Mouse (Mus musculus) ES-E14 (cell line): ENCODE measurements around the gene Cltrn. TPM values are rescaled to one million over a fixed set of nuclear protein-coding genes. Genes with fewer than 3 reads are reported as not detected.
A peak's percentile ranks its signal among the peaks of the same experiment; 100 is the strongest.

Source experiments
- DNase-seq: peaks from one replicate; pipeline ENCODE4 v3.0.0-alpha.2; 2013; ENCODE audit warnings: low read depth, low spot score
- H3K27ac ChIP-seq: 2 replicates; pipeline ENCODE4 v1.5.1; 2012; ENCODE audit warnings: low read depth, mild to moderate bottlenecking, low read length, moderate library complexity, mixed read lengths; ENCODE audit not compliant: poor library complexity, insufficient read depth, severe bottlenecking
- H3K36me3 ChIP-seq: 2 replicates; pipeline ENCODE4 v1.6.1; 2012; ENCODE audit warnings: mild to moderate bottlenecking, low read length, moderate library complexity, mixed read lengths; ENCODE audit not compliant: control insufficient read depth, poor library complexity, insufficient read depth, severe bottlenecking
- H3K4me1 ChIP-seq, 2 experiments: fragments of 150-350 bp in 1 of 2; sonication (generic) in 1 of 2; 2 replicates each; pipeline ENCODE4 v1.6.1; 2012; ENCODE audit warnings: low read length in 2 of 2, mild to moderate bottlenecking in 1 of 2, mixed read lengths in 1 of 2; ENCODE audit not compliant: control insufficient read depth in 2 of 2, insufficient read depth in 2 of 2, poor library complexity in 1 of 2
- H3K4me3 ChIP-seq, 2 experiments: fragments of 150-350 bp in 1 of 2; sonication (generic) in 1 of 2; 2 replicates each; pipeline ENCODE4 v1.5.1; 2012; ENCODE audit warnings: low read length in 2 of 2, low read depth in 1 of 2, mild to moderate bottlenecking in 1 of 2, mixed read lengths in 1 of 2; ENCODE audit not compliant: insufficient read depth in 1 of 2, poor library complexity in 1 of 2, severe bottlenecking in 1 of 2
- H3K9ac ChIP-seq: 2 replicates; pipeline ENCODE4 v1.6.1; 2012; ENCODE audit warnings: low read depth, mild to moderate bottlenecking, low read length, mixed read lengths; ENCODE audit not compliant: poor library complexity, insufficient read depth, severe bottlenecking
- H3K9me3 ChIP-seq: fragments of 150-350 bp; sonication (generic); 2 replicates; pipeline ENCODE4 v1.6.1; 2012; ENCODE audit warnings: low read depth, mild to moderate bottlenecking, low read length; ENCODE audit not compliant: control insufficient read depth, insufficient read depth
- CHD2 ChIP-seq: IDR thresholded peaks from 2 replicates; pipeline ENCODE4 v1.6.1; 2014; ENCODE audit warnings: mild to moderate bottlenecking, low read depth, low read length, inconsistent platforms
- HCFC1 ChIP-seq: IDR thresholded peaks from 2 replicates; pipeline ENCODE4 v1.6.1; 2012; ENCODE audit warnings: low read length, inconsistent platforms, borderline replicate concordance; ENCODE audit not compliant: insufficient read depth
- MAFK ChIP-seq: IDR thresholded peaks from 2 replicates; pipeline ENCODE4 v1.6.1; 2014; ENCODE audit warnings: mild to moderate bottlenecking, low read depth, low read length, inconsistent platforms; ENCODE audit not compliant: insufficient read depth
- ZC3H11A ChIP-seq: IDR thresholded peaks from 2 replicates; pipeline ENCODE4 v1.6.1; 2012; ENCODE audit warnings: low read depth, mild to moderate bottlenecking, inconsistent platforms, low read length, borderline replicate concordance
- ZNF384 ChIP-seq: IDR thresholded peaks from 2 replicates; pipeline ENCODE4 v1.6.1; 2012; ENCODE audit warnings: low read depth, low read length, inconsistent platforms
- in situ Hi-C, 2 experiments: fragments of 600-800 bp; cut with MboI; formaldehyde crosslinking; loops; one replicate each; pipeline ENCODE4 v1.15.1; 2025; ENCODE audit warnings: low sequenced_read_pairs in 2 of 2, inconsistent platforms in 1 of 2; ENCODE audit not compliant: unreplicated experiment in 2 of 2
- total RNA-seq: library from RNA; depleted of rRNA; stranded (reverse); fragments of 300-350 nt; gene quantifications from 2 replicates; pipeline ENCODE4 v1.2.3, GENCODE M21; 2012

The Cltrn gene
- total RNA-seq, 1 experiment = not detected

GRCm38 (mm10) chrX:164076040-164076775 is 12.4 kb upstream of the Cltrn start, which contains the start of gene Siah1b:
Gene Siah1b (minus strand): TSS chrX:164076493.
- Histone ChIP-seq H3K4me3 (peak within 1 kb of the TSS; percentile 83 to 87), H3K36me3 (peaks cover 10% of the 10 kb centered on the region), H3K9ac (peak within 1 kb of the TSS; percentile 98), H3K27ac (peak within 1 kb of the TSS; percentile 94), H3K4me1 (0 out of 4 replicates have a peak, but pooled peaks cover 0 to 1% of the 10 kb centered on the region in 2 experiments), H3K9me3 (no peaks in the 10 kb centered on the region)
- in situ Hi-C loops = loop anchor here in 1 of 2 experiments (10.0 kb wide), 1 partner anchor 121 kb away; the partner anchor contains the start of gene Zrsr2
- peak; percentile 70 for DNase-seq
- TF ChIP-seq CHD2 = peak; percentile 90
- TF ChIP-seq HCFC1 = no peak

- in situ Hi-C loops = no loop called here
- Histone ChIP-seq H3K36me3 (no peaks in the 10 kb centered on the region), H3K9me3 (no peaks in the 10 kb centered on the region), H3K4me1 (no peaks in the 10 kb centered on the region), H3K9ac (no peak overlapping the region), H3K4me3 (no peak overlapping the region), H3K27ac (no peak overlapping the region)
- TF ChIP-seq MAFK (no peak), ZNF384 (no peak), CHD2 (no peak), HCFC1 (no peak), ZC3H11A (no peak)
- no peak for DNase-seq
Observed at GRCm38 (mm10) chrX:164082030-164082429, 6.6 kb upstream of the Cltrn start.

- no peak for DNase-seq
- H3K36me3 ChIP-seq = no peaks in the 10 kb centered on the region
- TF ChIP-seq MAFK (no peak), HCFC1 (no peak), ZC3H11A (no peak), CHD2 (no peak)
- no peak overlapping the region for H3K27ac ChIP-seq
- no peaks in the 10 kb centered on the region for H3K9me3 ChIP-seq
- H3K4me3 ChIP-seq = no peak overlapping the region
- no peaks in the 10 kb centered on the region for H3K4me1 ChIP-seq
- no peak overlapping the region for H3K9ac ChIP-seq
- in situ Hi-C loops = no loop called here
Observed at GRCm38 (mm10) chrX:164089916-164090315, 1.3 kb downstream of the Cltrn start.

- in situ Hi-C loops = no loop called here
Observed at GRCm38 (mm10) chrX:164092300-164093169, 3.9 kb downstream of the Cltrn start.

More at GRCm38 (mm10) chrX:164092300-164093169, 3.9 kb downstream of the Cltrn start:
- H3K4me1 ChIP-seq = no peaks in the 10 kb centered on the region
- no peak for TF ChIP-seq MAFK
- TF ChIP-seq HCFC1 = no peak
- TF ChIP-seq ZNF384 = no peak
- TF ChIP-seq ZC3H11A = no peak
- no peak for TF ChIP-seq CHD2
- H3K4me3 ChIP-seq = no peak overlapping the region
- no peaks in the 10 kb centered on the region for H3K36me3 ChIP-seq
- H3K27ac ChIP-seq = no peak overlapping the region
- no peak for DNase-seq
- H3K9ac ChIP-seq = no peak overlapping the region
- no peaks in the 10 kb centered on the region for H3K9me3 ChIP-seq
